Mouse (Mus musculus): ENCODE results near the gene Rdh1.

- no peak for TF ChIP-seq GATA1 (IDR thresholded peaks at IDR 0.05; ENCODE audit: borderline replicate concordance, low read length)
- no peak for TF ChIP-seq FLI1 (IDR thresholded peaks at IDR 0.05; ENCODE audit: low read length)
These were observed 49.2 kb upstream of the Rdh1 start for GRCm38 (mm10) chr10:127710331-127710730.

Data from megakaryocyte, embryonic 14.5 days (primary cell).